Mouse (Mus musculus) CD4-positive naive resting alpha-beta T cell, adult 76 days (primary cell): Measurements from ENCODE around the gene Olfr807. TPM values are rescaled to one million over a fixed set of nuclear protein-coding genes. Genes with fewer than 3 reads are reported as not detected.

Experiments used
- total RNA-seq: library from RNA; stranded (reverse); gene quantifications from one replicate; pipeline ENCODE4 v1.2.4, GENCODE M21; 2023

The Olfr807 gene
- total RNA-seq: not detected

DNA sequence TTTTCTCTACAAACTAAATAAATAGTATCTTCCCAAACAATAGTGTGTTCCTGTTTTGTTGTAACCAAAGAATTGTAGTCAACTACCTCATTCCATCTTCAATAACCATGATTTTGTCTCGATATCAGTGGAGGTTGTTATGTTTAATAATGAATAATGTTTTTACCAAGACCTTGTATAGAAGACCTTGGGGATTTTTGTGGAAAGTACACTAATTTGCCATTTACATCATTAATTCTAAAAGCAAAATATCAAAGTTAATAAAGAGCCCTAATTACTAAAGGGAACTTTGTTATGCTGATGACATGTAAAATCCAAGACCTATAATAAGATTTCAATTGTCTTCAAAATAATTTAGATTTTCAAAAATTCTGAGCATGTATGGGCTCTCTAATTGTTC, at the start of gene Olfr807:
TSS of gene Olfr807 (minus strand) at position 101 of the 400 bp plus-strand sequence.

DNA sequence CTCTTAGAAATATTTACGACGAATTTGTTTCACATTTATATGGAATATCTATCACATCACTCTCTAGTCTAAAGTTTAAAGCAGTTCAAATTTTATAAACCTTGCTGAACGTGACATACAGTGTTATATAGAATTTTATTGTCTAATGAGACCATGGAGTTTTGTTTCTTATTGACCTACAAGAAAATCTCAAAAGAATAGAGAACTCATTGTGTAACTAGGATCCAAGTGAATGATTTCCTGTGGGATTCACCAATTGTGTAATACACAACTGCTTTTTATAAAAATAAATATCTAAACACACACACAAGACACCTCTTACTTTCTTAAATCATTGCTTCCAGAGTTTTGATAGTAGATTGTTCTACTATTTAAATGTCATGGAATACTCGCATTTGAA, 46.7 kb upstream of the Olfr807 start, which contains the start of gene Olfr811:
TSS of gene Olfr811 (minus strand) at position 101 of the 400 bp plus-strand sequence.

DNA sequence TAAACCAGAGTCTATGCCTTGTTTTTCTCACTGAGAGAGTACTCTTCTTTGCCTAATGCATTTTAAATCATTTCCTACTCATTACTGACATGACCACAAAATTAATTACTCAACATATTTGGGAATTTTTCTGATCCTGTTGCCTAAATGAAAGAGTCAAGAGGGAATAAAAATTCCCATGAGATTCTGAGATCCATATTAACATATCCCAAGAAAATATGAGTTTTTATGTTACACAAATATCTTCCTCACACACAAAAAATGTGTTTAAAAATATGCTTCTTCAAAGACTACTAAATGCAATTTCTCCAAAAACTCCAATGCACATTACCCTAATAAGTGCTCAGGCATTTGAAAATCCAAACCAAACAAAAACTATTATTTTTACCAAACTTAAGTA, 37.2 kb upstream of the Olfr807 start, which contains the start of gene Olfr810:
TSS of gene Olfr810 (minus strand) at position 101 of the 400 bp plus-strand sequence.

DNA sequence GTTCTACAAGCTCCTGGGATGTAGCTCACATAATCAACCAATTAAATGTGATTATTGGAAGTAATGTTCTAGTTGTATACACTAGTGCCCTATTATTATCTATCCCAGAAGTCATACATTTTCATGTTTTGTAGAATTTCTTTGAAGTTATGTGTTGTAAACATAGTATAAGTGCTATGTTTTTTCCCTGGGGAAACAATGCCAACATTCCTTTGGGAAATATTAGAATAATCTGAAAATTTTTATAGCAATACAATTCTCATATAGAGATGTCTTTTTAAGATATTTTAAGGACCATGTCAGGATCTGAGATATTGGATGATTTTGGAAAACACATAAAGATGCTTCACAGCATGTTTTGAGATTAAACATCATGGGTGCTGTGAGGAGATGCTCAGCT, 16.7 kb upstream of the Olfr807 start, which contains the start of gene Olfr809:
TSS of gene Olfr809 (plus strand) at position 301 of the 400 bp plus-strand sequence.

DNA sequence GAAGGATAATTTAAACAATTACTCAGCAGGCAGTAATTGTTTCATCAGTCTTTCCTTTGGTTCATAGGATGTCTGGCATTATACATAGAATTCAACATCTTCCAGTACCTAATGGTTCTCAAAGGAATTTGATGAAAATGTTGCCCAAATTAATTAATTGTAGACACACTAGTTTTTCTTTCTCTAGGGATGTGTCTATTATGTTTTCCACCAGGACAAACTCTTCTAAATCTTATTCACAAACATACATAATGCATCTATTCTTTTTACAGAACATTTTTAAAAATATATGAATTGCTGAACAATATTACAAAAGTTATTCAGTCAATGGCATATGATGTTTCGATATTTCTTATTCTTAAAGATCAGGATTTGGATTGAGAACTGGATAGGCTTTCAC, 7.6 kb upstream of the Olfr807 start, which contains the start of gene Olfr808:
TSS of gene Olfr808 (plus strand) at position 301 of the 400 bp plus-strand sequence.

DNA sequence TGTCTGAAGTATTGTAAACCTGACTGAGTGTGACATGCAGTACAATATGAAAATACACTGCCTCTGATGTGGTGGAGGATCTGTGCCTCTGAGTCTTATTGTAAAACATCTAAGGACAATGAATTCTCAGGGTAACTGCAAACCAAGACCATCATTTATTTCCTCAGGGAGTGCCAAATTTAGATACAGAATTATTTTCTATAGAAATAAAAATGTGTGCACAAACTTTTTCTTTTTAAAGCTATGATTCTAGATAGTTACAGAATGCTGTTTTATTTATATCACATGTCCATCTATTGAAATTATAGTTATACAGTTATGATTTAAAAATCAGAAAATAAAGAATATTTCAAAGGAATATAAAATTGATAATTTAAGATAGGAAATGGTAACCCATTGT, 15.8 kb downstream of the Olfr807 start, which contains the start of gene Olfr806:
TSS of gene Olfr806 (minus strand) at position 101 of the 400 bp plus-strand sequence.

DNA sequence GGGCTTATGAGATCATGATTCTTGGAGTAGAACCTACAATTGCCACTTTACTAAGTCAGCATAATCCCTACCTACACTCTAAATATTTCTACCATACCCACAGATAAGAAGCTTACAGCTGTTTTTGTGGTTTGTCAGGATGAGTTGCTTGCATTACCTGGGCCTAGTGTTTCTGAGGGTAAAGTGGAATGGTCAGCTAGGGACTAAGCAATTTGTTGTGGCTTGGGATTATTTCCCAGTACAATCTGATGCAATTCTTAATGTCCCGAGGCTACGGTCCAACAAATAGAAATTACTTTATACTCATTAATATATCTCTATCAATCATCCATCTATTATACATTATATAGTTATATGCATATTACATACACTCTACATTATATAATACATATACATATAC, 28.3 kb downstream of the Olfr807 start, which contains the start of gene Olfr805:
TSS of gene Olfr805 (minus strand) at position 101 of the 400 bp plus-strand sequence.

Other genes starting within 250 kb of the Olfr807 start
- not detected for gene Olfr791, start 236.0 kb downstream of the Olfr807 start, total RNA-seq
- not detected for gene Olfr792, start 218.6 kb downstream of the Olfr807 start, total RNA-seq
- not detected for gene Olfr794, start 190.1 kb downstream of the Olfr807 start, total RNA-seq
- gene Olfr796, start 145.2 kb downstream of the Olfr807 start, total RNA-seq: not detected
- not detected for gene Olfr798, start 129.9 kb downstream of the Olfr807 start, total RNA-seq
- gene Olfr799, start 120.3 kb downstream of the Olfr807 start, total RNA-seq: not detected
- gene Olfr800, start 100.1 kb downstream of the Olfr807 start, total RNA-seq: not detected
- not detected for gene Olfr801, start 83.9 kb downstream of the Olfr807 start, total RNA-seq
- gene Olfr802, start 69.6 kb downstream of the Olfr807 start, total RNA-seq: not detected
- gene Olfr803, start 63.5 kb downstream of the Olfr807 start, total RNA-seq: not detected
- not detected for gene Olfr804, start 54.6 kb downstream of the Olfr807 start, total RNA-seq
- not detected for gene Olfr805, start 28.4 kb downstream of the Olfr807 start, total RNA-seq
- gene Olfr806, start 15.9 kb downstream of the Olfr807 start, total RNA-seq: not detected
- not detected for gene Olfr808, start 7.7 kb upstream of the Olfr807 start, total RNA-seq
- gene Olfr809, start 16.8 kb upstream of the Olfr807 start, total RNA-seq: not detected
- gene Olfr810, start 37.1 kb upstream of the Olfr807 start, total RNA-seq: not detected
- gene Olfr811, start 46.6 kb upstream of the Olfr807 start, total RNA-seq: not detected
- gene Olfr812, start 88.3 kb upstream of the Olfr807 start, total RNA-seq: not detected
- gene Olfr813, start 97.6 kb upstream of the Olfr807 start, total RNA-seq: not detected
- not detected for gene Olfr814, start 122.1 kb upstream of the Olfr807 start, total RNA-seq
- gene Olfr815, start 148.1 kb upstream of the Olfr807 start, total RNA-seq: not detected
- gene Olfr816, start 157.8 kb upstream of the Olfr807 start, total RNA-seq: not detected
- gene Olfr818, start 191.3 kb upstream of the Olfr807 start, total RNA-seq: not detected
- not detected for gene Olfr819, start 209.5 kb upstream of the Olfr807 start, total RNA-seq
- gene Olfr247, start 218.3 kb upstream of the Olfr807 start, total RNA-seq: not detected
- not detected for gene Gm10310, start 227.3 kb upstream of the Olfr807 start, total RNA-seq